Mouse (Mus musculus): Measurements from ENCODE around the gene Akap13. TPM values are rescaled to one million over a fixed set of nuclear protein-coding genes. Genes with fewer than 3 reads are reported as not detected.
A peak's percentile ranks its signal among the peaks of the same experiment; 100 is the strongest.

Akap13 gene
- total and polyA plus RNA-seq, 3 experiments = 16.8 to 72.0 (median 64.1) TPM

DNA sequence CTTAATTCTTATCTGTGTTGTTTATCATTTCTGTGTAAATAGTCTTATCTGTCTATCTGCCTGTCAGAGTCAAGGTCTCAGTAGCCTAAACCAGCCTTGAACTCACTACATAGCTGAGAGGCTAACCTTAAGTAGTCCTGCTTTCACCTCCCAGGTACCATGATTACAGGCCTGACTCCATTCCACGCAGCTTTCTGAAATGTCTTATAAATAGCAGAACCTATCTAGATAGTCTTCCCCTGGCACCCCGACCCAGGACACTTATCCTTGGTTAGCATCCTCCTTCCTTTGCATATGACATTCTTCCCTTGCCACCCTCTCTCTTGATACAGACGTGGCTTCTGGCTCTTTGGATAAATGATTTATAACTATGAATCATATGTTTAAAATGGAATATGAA, 192.7 kb downstream of the Akap13 start:
- peak overlapping the region; percentile 42 for H3K27ac ChIP-seq
- no peak for TF ChIP-seq CTCF (IDR thresholded peaks at IDR 0.05)

DNA sequence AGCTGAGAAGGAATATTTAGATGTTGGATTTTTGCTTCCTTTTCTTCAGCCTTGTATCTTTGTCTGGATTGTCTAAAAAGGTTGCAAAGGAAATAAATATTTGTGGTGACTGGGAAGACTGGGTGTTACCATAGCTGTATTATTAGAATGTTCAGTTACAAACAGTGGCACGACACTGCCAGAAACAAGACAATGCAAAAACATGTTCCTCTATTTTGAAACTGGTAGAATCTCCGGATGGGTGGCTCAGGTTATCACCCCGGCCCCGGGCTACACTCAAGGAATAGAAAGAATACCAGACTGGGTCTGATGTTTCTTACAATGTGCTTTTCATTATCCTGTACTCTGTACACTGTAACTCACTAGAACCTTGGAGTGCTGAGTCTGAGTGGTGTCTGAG, 193.6 kb downstream of the Akap13 start:
- 0 out of 2 replicates have a peak, but pooled peaks have one; percentile 28 for TF ChIP-seq EP300 (IDR thresholded peaks at IDR 0.05; ENCODE audit: insufficient read depth, low read depth, low read length)
- no peak for TF ChIP-seq POLR2A (IDR thresholded peaks at IDR 0.05; ENCODE audit: insufficient read depth, low read depth, low read length)
- no peak for TF ChIP-seq CTCF (IDR thresholded peaks at IDR 0.05)
- H3K4me3 ChIP-seq = no peak overlapping the region
- peaks cover 9% of the 10 kb centered on the region for H3K79me2 ChIP-seq (replicated peaks; ENCODE audit: control insufficient read depth, insufficient read depth, low read length)
- peak overlapping the region; percentile 51 for H3K27ac ChIP-seq
- intact Hi-C loops (cut with DNase I) = loop anchor here (10.0 kb wide), 1 partner anchor 176 kb away; no protein-coding TSS in a partner anchor
- peaks cover 58% of the 10 kb centered on the region for H3K36me3 ChIP-seq (ENCODE audit: control insufficient read depth, insufficient read depth, low read length)
- WGBS = 37% methylated on average over 4 of the region's 4 CpGs
- DNase-seq = peak in 1 of 2 experiments; percentile 25
- H3K27me3 ChIP-seq (ENCODE audit: control insufficient read depth, insufficient read depth, low read length) = no peaks in the 10 kb centered on the region
- no peak overlapping the region for H3K9ac ChIP-seq (ENCODE audit: low read depth, low read length)
- peaks cover 35% of the 10 kb centered on the region for H3K4me1 ChIP-seq (ENCODE audit: control insufficient read depth, insufficient read depth, low read length)

More for the DNA sequence above, 192.7 kb downstream of the Akap13 start:
- intact Hi-C loops (cut with DNase I) = loop anchor here (10.0 kb wide), 1 partner anchor 177 kb away; no protein-coding TSS in a partner anchor
- Histone ChIP-seq H3K4me3 (no peak overlapping the region), H3K9ac (ENCODE audit: low read depth, low read length) (no peak overlapping the region), H3K36me3 (ENCODE audit: control insufficient read depth, insufficient read depth, low read length) (peaks cover 55% of the 10 kb centered on the region), H3K4me1 (ENCODE audit: control insufficient read depth, insufficient read depth, low read length) (peaks cover 36% of the 10 kb centered on the region), H3K79me2 (replicated peaks; ENCODE audit: control insufficient read depth, insufficient read depth, low read length) (peaks cover 8% of the 10 kb centered on the region), H3K27me3 (ENCODE audit: control insufficient read depth, insufficient read depth, low read length) (no peaks in the 10 kb centered on the region)
- DNase-seq = no peak
- 53% methylated on average over 3 of the region's 3 CpGs for WGBS

GRCm38 (mm10) chr7:75649966-75650365, 194.6 kb downstream of the Akap13 start:
- intact Hi-C loops (cut with DNase I) = loop anchor here (10.0 kb wide), 1 partner anchor 175 kb away; no protein-coding TSS in a partner anchor
- Histone ChIP-seq H3K36me3 (ENCODE audit: control insufficient read depth, insufficient read depth, low read length) (peaks cover 57% of the 10 kb centered on the region), H3K27me3 (ENCODE audit: control insufficient read depth, insufficient read depth, low read length) (no peaks in the 10 kb centered on the region), H3K79me2 (replicated peaks; ENCODE audit: control insufficient read depth, insufficient read depth, low read length) (peaks cover 5% of the 10 kb centered on the region), H3K4me1 (ENCODE audit: control insufficient read depth, insufficient read depth, low read length) (peaks cover 29% of the 10 kb centered on the region), H3K9ac (ENCODE audit: low read depth, low read length) (no peak overlapping the region), H3K27ac (no peak overlapping the region; the same call in 1 of the 2 replicates), H3K4me3 (no peak overlapping the region)
- TF ChIP-seq POLR2A (IDR thresholded peaks at IDR 0.05; ENCODE audit: insufficient read depth, low read depth, low read length) (no peak), CTCF (IDR thresholded peaks at IDR 0.05) (no peak)
- no peak for DNase-seq
- 44% methylated on average over 1 of the region's 1 CpGs for WGBS

DNA sequence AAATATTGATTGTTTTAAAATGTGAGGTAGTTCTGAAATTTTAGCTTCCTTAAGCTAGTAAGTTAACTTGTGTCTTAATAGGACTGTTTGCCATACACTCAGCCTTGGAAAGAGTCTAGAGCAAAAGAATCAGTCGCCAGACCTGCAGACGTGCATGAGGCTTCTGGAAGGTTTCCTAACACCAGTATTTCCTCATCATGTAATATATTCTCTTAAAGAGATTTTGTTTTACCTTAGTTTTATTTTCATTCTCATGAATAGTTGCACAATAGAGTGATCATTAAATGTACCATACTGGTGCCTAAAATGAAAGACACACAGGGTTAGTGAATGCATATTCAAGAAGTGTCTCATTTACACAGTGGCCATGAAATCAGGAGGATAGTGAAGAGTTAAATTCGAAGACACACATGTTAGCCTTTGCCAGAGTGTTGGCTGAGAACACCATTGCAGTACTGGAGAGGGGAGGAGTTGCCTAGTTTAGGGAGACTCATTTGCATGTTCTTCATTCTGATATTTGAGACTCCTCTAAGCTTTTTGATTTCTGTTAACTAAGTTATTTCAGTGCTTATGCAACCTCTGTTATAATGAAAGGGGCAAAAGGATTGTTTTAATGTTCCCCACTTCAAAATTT, 198.5 kb downstream of the Akap13 start:
- peak overlapping the region; percentile 80 for H3K27ac ChIP-seq

DNA sequence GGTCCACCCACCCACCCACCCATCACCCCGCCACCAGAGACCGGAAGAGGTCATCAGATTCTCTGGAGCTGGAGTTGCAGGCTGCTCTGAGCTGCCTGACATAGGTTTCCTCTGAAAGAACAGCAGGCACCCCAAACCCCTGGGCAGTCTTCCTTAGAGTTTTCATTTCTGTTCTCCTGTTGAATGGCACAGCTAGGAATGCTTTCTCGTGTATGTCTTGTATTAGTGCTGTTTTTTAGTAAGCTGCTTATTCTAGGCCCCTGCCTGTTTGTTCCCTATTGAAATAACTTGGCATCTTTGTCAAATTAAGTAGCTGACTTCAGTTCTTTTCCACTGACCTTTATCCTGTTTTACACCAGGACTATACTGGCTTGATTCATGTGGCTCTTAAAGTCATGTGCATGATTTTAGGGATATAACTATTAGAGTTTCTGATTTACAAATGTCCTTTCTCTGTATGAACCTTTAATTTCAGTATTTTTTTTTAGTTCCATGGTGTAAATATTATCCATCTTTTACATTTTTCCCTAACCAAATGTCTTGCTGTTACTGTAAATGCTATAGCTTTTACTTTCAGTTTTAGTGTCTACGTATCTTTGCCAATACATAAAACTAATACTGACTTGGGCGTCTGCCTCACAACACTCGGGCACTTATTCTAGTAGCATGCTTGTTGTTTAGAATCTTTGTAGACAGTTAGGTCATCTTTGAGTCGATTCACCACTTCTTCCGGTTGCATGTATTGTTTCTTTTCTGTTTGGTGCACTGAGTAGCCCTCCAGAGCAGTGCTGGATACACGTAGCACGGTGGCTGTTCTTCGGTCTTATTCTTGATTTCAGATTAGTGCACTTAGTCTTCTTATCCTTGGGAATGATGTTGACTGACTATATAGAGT, 200.1 kb downstream of the Akap13 start:
- WGBS = 15% methylated on average over 11 of the region's 11 CpGs
- H3K36me3 ChIP-seq (ENCODE audit: control insufficient read depth, insufficient read depth, low read length) = peaks cover 39% of the 10 kb centered on the region
- H3K79me2 ChIP-seq (replicated peaks; ENCODE audit: control insufficient read depth, insufficient read depth, low read length) = peaks cover 12% of the 10 kb centered on the region
- H3K27me3 ChIP-seq (ENCODE audit: control insufficient read depth, insufficient read depth, low read length) = no peaks in the 10 kb centered on the region
- intact Hi-C loops (cut with DNase I) = no loop called here
- TF ChIP-seq POLR2A (IDR thresholded peaks at IDR 0.05; ENCODE audit: insufficient read depth, low read depth, low read length) = no peak
- no peak for TF ChIP-seq EP300 (IDR thresholded peaks at IDR 0.05; ENCODE audit: insufficient read depth, low read depth, low read length)
- peaks cover 23% of the 10 kb centered on the region for H3K4me1 ChIP-seq (ENCODE audit: control insufficient read depth, insufficient read depth, low read length)
- no peak for DNase-seq
- peak overlapping the region; percentile 46 for H3K4me3 ChIP-seq
- peak overlapping the region; percentile 80 for H3K27ac ChIP-seq
- peak overlapping the region; percentile 60 for H3K9ac ChIP-seq (ENCODE audit: low read depth, low read length)

More for the DNA sequence above, 198.5 kb downstream of the Akap13 start:
- DNase-seq = no peak
- TF ChIP-seq EP300 (IDR thresholded peaks at IDR 0.05; ENCODE audit: insufficient read depth, low read depth, low read length) (no peak), POLR2A (IDR thresholded peaks at IDR 0.05; ENCODE audit: insufficient read depth, low read depth, low read length) (no peak), CTCF (IDR thresholded peaks at IDR 0.05) (no peak)
- intact Hi-C loops (cut with DNase I) = no loop called here
- H3K9ac ChIP-seq (ENCODE audit: low read depth, low read length) = no peak overlapping the region
- peaks cover 25% of the 10 kb centered on the region for H3K4me1 ChIP-seq (ENCODE audit: control insufficient read depth, insufficient read depth, low read length)
- H3K4me3 ChIP-seq = no peak overlapping the region
- peaks cover 12% of the 10 kb centered on the region for H3K79me2 ChIP-seq (replicated peaks; ENCODE audit: control insufficient read depth, insufficient read depth, low read length)
- 30% methylated on average over 3 of the region's 3 CpGs for WGBS
- peaks cover 48% of the 10 kb centered on the region for H3K36me3 ChIP-seq (ENCODE audit: control insufficient read depth, insufficient read depth, low read length)
- H3K27me3 ChIP-seq (ENCODE audit: control insufficient read depth, insufficient read depth, low read length) = no peaks in the 10 kb centered on the region

Data from heart, adult 2 months (tissue).